Mouse (Mus musculus) CH12.LX (cell line): Measurements from ENCODE around the gene Tmem185b. TPM values are rescaled to one million over a fixed set of nuclear protein-coding genes. Genes with fewer than 3 reads are reported as not detected.

ENCODE experiments used
- DNase-seq: peaks from one replicate; pipeline ENCODE4 v3.0.0-alpha.2; 2013; ENCODE audit errors: extremely low read depth
- H3K27ac ChIP-seq: 2 replicates; pipeline ENCODE4 v1.5.1; 2012; ENCODE audit warnings: low read depth, mild to moderate bottlenecking, control low read depth, moderate library complexity; ENCODE audit not compliant: insufficient read depth
- H3K27me3 ChIP-seq: replicated peaks from 2 replicates; pipeline ENCODE3; 2012; ENCODE audit warnings: inconsistent platforms
- H3K36me3 ChIP-seq, 2 experiments: replicated peaks in 1 of 2; 2 replicates each; pipeline versions ENCODE3 to v1.6.1; 2012; ENCODE audit warnings: inconsistent platforms in 1 of 2, low read length in 1 of 2, mild to moderate bottlenecking in 1 of 2, mixed read lengths in 1 of 2, moderate library complexity in 1 of 2; ENCODE audit not compliant: control insufficient read depth in 1 of 2, insufficient read depth in 1 of 2
- H3K4me1 ChIP-seq, 2 experiments: 2 replicates each; pipeline ENCODE4 v1.6.1; 2012; ENCODE audit warnings: inconsistent platforms in 1 of 2, moderate library complexity in 1 of 2; ENCODE audit not compliant: insufficient read depth in 2 of 2, control insufficient read depth in 1 of 2
- H3K4me2 ChIP-seq: 2 replicates; pipeline ENCODE4 v1.6.1; 2012; ENCODE audit warnings: low read depth, mild to moderate bottlenecking, control low read depth; ENCODE audit not compliant: poor library complexity, insufficient read depth, severe bottlenecking
- H3K4me3 ChIP-seq, 3 experiments: fragments of 150-350 bp in 1 of 3; sonication (generic) in 1 of 3; replicated peaks in 1 of 3; 2 replicates each; pipeline versions ENCODE3 to v1.5.1; 2011 to 2012; ENCODE audit warnings: low read depth in 2 of 3, low read length in 2 of 3, mild to moderate bottlenecking in 2 of 3, moderate library complexity in 2 of 3, control low read depth in 1 of 3, improper control_type of control experiment in 1 of 3, inconsistent platforms in 1 of 3, mixed read lengths in 1 of 3; ENCODE audit not compliant: poor library complexity in 1 of 3
- H3K79me2 ChIP-seq: replicated peaks from 2 replicates; pipeline ENCODE4 v1.6.1; 2012; ENCODE audit warnings: mild to moderate bottlenecking, moderate library complexity; ENCODE audit not compliant: control insufficient read depth, poor library complexity, insufficient read depth, severe bottlenecking; ENCODE audit errors: extremely low read depth
- H3K9ac ChIP-seq: 2 replicates; pipeline ENCODE4 v1.6.1; 2012; ENCODE audit warnings: low read depth, mild to moderate bottlenecking, control low read depth, moderate library complexity; ENCODE audit not compliant: insufficient read depth
- H3K9me3 ChIP-seq: replicated peaks from 2 replicates; pipeline ENCODE3; 2012; ENCODE audit warnings: low read length, inconsistent platforms, mixed read lengths
- CHD1 ChIP-seq: IDR thresholded peaks from 2 replicates; pipeline ENCODE4 v1.6.1; 2012; ENCODE audit warnings: low read depth, low read length, improper control_type of control experiment, inconsistent platforms
- CTCF ChIP-seq, 2 experiments: IDR thresholded peaks in 1 of 2; conservative IDR thresholded peaks in 1 of 2; 2 replicates each; pipeline ENCODE4 v1.5.1; 2011 to 2012; ENCODE audit warnings: low read depth in 2 of 2, low read length in 2 of 2, improper control_type of control experiment in 1 of 2, inconsistent platforms in 1 of 2, mild to moderate bottlenecking in 1 of 2, moderate library complexity in 1 of 2
- E2F4 ChIP-seq: IDR thresholded peaks from 2 replicates; pipeline ENCODE4 v1.6.1; 2011; ENCODE audit warnings: low read depth, low read length, improper control_type of control experiment; ENCODE audit not compliant: insufficient replicate concordance
- ELF1 ChIP-seq: IDR thresholded peaks from 2 replicates; pipeline ENCODE4 v1.6.1; 2014; ENCODE audit warnings: low read depth, mild to moderate bottlenecking, inconsistent platforms, low read length, improper control_type of control experiment
- EP300 ChIP-seq: IDR thresholded peaks from 2 replicates; pipeline ENCODE4 v1.6.1; 2011; ENCODE audit warnings: low read length, improper control_type of control experiment
- ETS1 ChIP-seq: conservative IDR thresholded peaks from 2 replicates; pipeline ENCODE4 v1.6.1; 2012; ENCODE audit warnings: low read depth, mild to moderate bottlenecking, inconsistent platforms, low read length, improper control_type of control experiment, moderate library complexity
- GABPA ChIP-seq: IDR thresholded peaks from 2 replicates; pipeline ENCODE4 v1.6.1; 2012; ENCODE audit warnings: low read depth, low read length, improper control_type of control experiment, inconsistent platforms; ENCODE audit not compliant: insufficient replicate concordance
- IRF4 ChIP-seq: IDR thresholded peaks from 2 replicates; pipeline ENCODE4 v1.6.1; 2014; ENCODE audit warnings: low read depth, mild to moderate bottlenecking, inconsistent platforms, low read length, improper control_type of control experiment
- JUND ChIP-seq: conservative IDR thresholded peaks from 2 replicates; pipeline ENCODE4 v1.6.1; 2011; ENCODE audit warnings: low read depth, low read length, improper control_type of control experiment
- KAT2A ChIP-seq: IDR thresholded peaks from 2 replicates; pipeline ENCODE4 v1.6.1; 2012; ENCODE audit warnings: low read length, improper control_type of control experiment, inconsistent platforms; ENCODE audit not compliant: insufficient replicate concordance
- MAX ChIP-seq: IDR thresholded peaks from 2 replicates; pipeline ENCODE4 v1.6.1; 2011; ENCODE audit warnings: low read length, improper control_type of control experiment
- MXI1 ChIP-seq: IDR thresholded peaks from 2 replicates; pipeline ENCODE4 v1.6.1; 2011; ENCODE audit warnings: mild to moderate bottlenecking, low read depth, low read length, improper control_type of control experiment
- MYC ChIP-seq: IDR thresholded peaks from 2 replicates; pipeline ENCODE4 v1.6.1; 2011; ENCODE audit warnings: low read depth, mild to moderate bottlenecking, improper control_type of control experiment, low read length
- NRF1 ChIP-seq: IDR thresholded peaks from 2 replicates; pipeline ENCODE4 v1.6.1; 2014; ENCODE audit warnings: low read depth, mild to moderate bottlenecking, inconsistent platforms, low read length, improper control_type of control experiment, moderate library complexity
- POLR2AphosphoS2 ChIP-seq: IDR thresholded peaks from 2 replicates; pipeline ENCODE4 v1.6.1; 2011; ENCODE audit warnings: low read depth, low read length, improper control_type of control experiment
- SIN3A ChIP-seq: IDR thresholded peaks from 2 replicates; pipeline ENCODE4 v1.6.1; 2012; ENCODE audit warnings: low read length, improper control_type of control experiment, inconsistent platforms
- SMC3 ChIP-seq: IDR thresholded peaks from 2 replicates; pipeline ENCODE4 v1.6.1; 2011; ENCODE audit warnings: low read depth, low read length, improper control_type of control experiment
- TCF12 ChIP-seq: IDR thresholded peaks from 2 replicates; pipeline ENCODE4 v1.6.1; 2014; ENCODE audit warnings: low read depth, mild to moderate bottlenecking, inconsistent platforms, low read length, improper control_type of control experiment
- UBTF ChIP-seq: IDR thresholded peaks from 2 replicates; pipeline ENCODE4 v1.6.1; 2012; ENCODE audit warnings: low read depth, mild to moderate bottlenecking, inconsistent platforms, low read length, improper control_type of control experiment, moderate library complexity
- USF1 ChIP-seq: IDR thresholded peaks from 2 replicates; pipeline ENCODE4 v1.6.1; 2014; ENCODE audit warnings: low read depth, mild to moderate bottlenecking, inconsistent platforms, low read length, improper control_type of control experiment
- ZC3H11A ChIP-seq: IDR thresholded peaks from 2 replicates; pipeline ENCODE4 v1.6.1; 2012; ENCODE audit warnings: low read depth, mild to moderate bottlenecking, inconsistent platforms, low read length, improper control_type of control experiment
- dilution Hi-C: fragments of 300-500 bp; cut with MboI; formaldehyde crosslinking; loops from 2 replicates; pipeline ENCODE4 v1.14.3; 2020; ENCODE audit warnings: low sequenced_read_pairs; ENCODE audit not compliant: extremely low pct_unique_long_range_greater_than_20kb, extremely low pct_ligation_motif_present
- in situ Hi-C: fragments of 300-500 bp; cut with MboI; formaldehyde crosslinking; loops from 3 replicates; pipeline ENCODE4 v1.14.3; 2019; ENCODE audit warnings: low sequenced_read_pairs, low pct_ligation_motif_present, low pct_unique_long_range_greater_than_20kb, mixed read lengths
- polyA plus RNA-seq: library from polyadenylated mRNA; unstranded; fragments of >175 nt; gene quantifications from 2 replicates; pipeline ENCODE4 v1.2.1, GENCODE M21; 2012; ENCODE audit warnings: low read depth; ENCODE audit not compliant: insufficient read length
- total RNA-seq, 2 experiments: library from RNA; depleted of rRNA; stranded (reverse); fragments of 300-350 nt in 1 of 2; fragments of >200 nt in 1 of 2; gene quantifications; 2 replicates each; pipeline ENCODE4 v1.2.3; 2012 to 2014

Tmem185b gene
- total and polyA plus RNA-seq, 3 experiments, result 11.7 to 14.9 (median 13.4) TPM

DNA sequence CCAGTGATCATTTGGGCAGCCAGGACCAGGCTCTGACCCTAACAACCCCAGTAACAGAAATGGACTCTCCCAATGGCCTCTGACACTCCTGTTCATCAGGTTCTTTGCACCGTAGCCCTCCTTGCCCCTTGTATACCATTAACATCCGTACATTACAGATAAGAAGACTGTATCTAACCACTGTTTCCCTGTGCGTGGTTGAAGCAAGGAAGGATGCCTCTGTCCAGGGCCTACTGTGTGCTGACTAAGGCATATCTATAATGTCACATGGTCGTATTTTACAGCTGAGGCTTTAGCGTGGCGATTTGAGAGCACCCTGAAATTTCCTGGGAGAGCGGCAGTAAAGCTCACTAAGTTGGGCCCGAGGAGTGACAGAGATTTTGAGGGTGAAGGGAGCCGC lies 15.6 kb upstream of the Tmem185b start:
- dilution Hi-C loops (no loop called here), in situ Hi-C loops (no loop called here)
- Histone ChIP-seq H3K4me3 (no peak overlapping the region), H3K4me2 (no peak overlapping the region), H3K36me3 (no peaks in the 10 kb centered on the region), H3K27ac (no peak overlapping the region), H3K9ac (no peak overlapping the region)
- no peak for DNase-seq
- TF ChIP-seq MXI1, result no peak
- TF ChIP-seq E2F4, result no peak
- TF ChIP-seq MAX, result no peak
- TF ChIP-seq KAT2A, result no peak
- TF ChIP-seq UBTF, result no peak
- no peak for TF ChIP-seq IRF4
- TF ChIP-seq CHD1, result no peak
- no peak for TF ChIP-seq POLR2AphosphoS2
- no peak for TF ChIP-seq TCF12
- TF ChIP-seq NRF1, result no peak
- no peak for TF ChIP-seq ZC3H11A
- TF ChIP-seq ETS1, result no peak
- no peak for TF ChIP-seq CTCF (conservative IDR thresholded peaks at IDR 0.05 in 1 of 2, IDR thresholded peaks at IDR 0.05 in 1 of 2; ENCODE audit: low read depth in 2 of 2, low read length in 2 of 2)
- no peak for TF ChIP-seq USF1
- no peak for TF ChIP-seq JUND
- TF ChIP-seq ELF1, result no peak
- no peak for TF ChIP-seq GABPA
- TF ChIP-seq, all 38 proteins: peak for 0
- no peaks in the 10 kb centered on the region for H3K79me2 ChIP-seq
- peaks cover 4% of the 10 kb centered on the region for H3K9me3 ChIP-seq
- no peaks in the 10 kb centered on the region for H3K4me1 ChIP-seq
- H3K27me3 ChIP-seq, result peaks cover 29% of the 10 kb centered on the region

DNA sequence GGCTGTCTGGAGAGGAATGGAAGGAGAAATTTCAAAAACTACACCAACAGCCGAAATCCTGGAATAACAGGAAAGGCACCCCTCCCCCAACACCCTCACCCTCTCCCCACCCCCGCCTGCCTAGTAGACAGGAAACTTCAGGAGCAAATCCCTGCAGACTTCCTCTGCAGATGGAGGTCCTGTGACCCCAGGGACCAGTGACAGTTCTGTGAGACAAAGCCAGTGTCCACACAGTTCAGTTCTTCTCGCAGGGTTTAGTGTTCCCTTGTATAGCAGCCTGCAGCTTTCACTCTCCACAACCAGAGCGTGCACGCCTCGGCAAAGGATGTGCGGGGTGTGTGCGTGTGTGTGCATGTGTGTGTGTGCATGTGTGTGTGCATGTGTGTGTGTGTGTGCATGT lies 15.1 kb upstream of the Tmem185b start:
- in situ Hi-C loops, result no loop called here
- H3K36me3 ChIP-seq, result no peaks in the 10 kb centered on the region
- TF ChIP-seq EP300 (no peak), MAX (no peak), USF1 (no peak), SIN3A (no peak), SMC3 (no peak), MYC (no peak), TCF12 (no peak)
- no peaks in the 10 kb centered on the region for H3K79me2 ChIP-seq
- no peak overlapping the region for H3K4me2 ChIP-seq
- peaks cover 29% of the 10 kb centered on the region for H3K27me3 ChIP-seq
- H3K9ac ChIP-seq, result no peak overlapping the region
- no peaks in the 10 kb centered on the region for H3K4me1 ChIP-seq
- DNase-seq, result no peak
- H3K4me3 ChIP-seq, result no peak overlapping the region
- H3K27ac ChIP-seq, result no peak overlapping the region
- dilution Hi-C loops, result no loop called here
- H3K9me3 ChIP-seq, result peaks cover 4% of the 10 kb centered on the region
